Mouse (Mus musculus) embryonic facial prominence, embryonic 11.5 days (tissue): ENCODE measurements around the gene Trit1. TPM values are rescaled to one million over a fixed set of nuclear protein-coding genes. Genes with fewer than 3 reads are reported as not detected.

Experiments used
- ATAC-seq: fragments of 200-750 bp; cut with Nextera tagmentation; replicated peaks from 2 replicates; pipeline ENCODE4 v1.8.0; 2017; ENCODE audit warnings: low read depth; ENCODE audit not compliant: insufficient number of reproducible peaks, low FRiP score, low TSS enrichment
- DNase-seq: peaks from one replicate; pipeline ENCODE4 v3.0.0-alpha.2; 2015; ENCODE audit warnings: low spot score
- H3K27ac ChIP-seq: fragments of 300-500 bp; sonication (generic); replicated peaks from 2 replicates; pipeline ENCODE4 v1.5.1; 2014; ENCODE audit warnings: mild to moderate bottlenecking, low read depth, low read length, control low read depth
- H3K27me3 ChIP-seq: fragments of 300-500 bp; sonication (generic); 2 replicates; pipeline ENCODE4 v1.6.1; 2014; ENCODE audit warnings: mild to moderate bottlenecking, low read length, moderate library complexity, mixed read lengths; ENCODE audit not compliant: control insufficient read depth, insufficient read depth
- H3K36me3 ChIP-seq: fragments of 300-500 bp; sonication (generic); replicated peaks from 2 replicates; pipeline ENCODE4 v1.6.1; 2014; ENCODE audit warnings: low read depth, mild to moderate bottlenecking, low read length, moderate library complexity, mixed read lengths; ENCODE audit not compliant: control insufficient read depth, insufficient read depth
- H3K4me1 ChIP-seq: fragments of 300-500 bp; sonication (generic); 2 replicates; pipeline ENCODE4 v1.6.1; 2014; ENCODE audit warnings: low read length, mixed read lengths; ENCODE audit not compliant: control insufficient read depth, insufficient read depth
- H3K4me2 ChIP-seq: fragments of 300-500 bp; sonication (generic); 2 replicates; pipeline ENCODE4 v1.6.1; 2014; ENCODE audit warnings: low read depth, mild to moderate bottlenecking, control low read depth, low read length, moderate library complexity
- H3K4me3 ChIP-seq: fragments of 300-500 bp; sonication (generic); 2 replicates; pipeline ENCODE4 v1.5.1; 2014; ENCODE audit warnings: low read depth, low read length, control low read depth
- H3K9ac ChIP-seq: fragments of 300-500 bp; sonication (generic); replicated peaks from 2 replicates; pipeline ENCODE4 v1.6.1; 2014; ENCODE audit warnings: mild to moderate bottlenecking, control low read depth, low read length
- H3K9me3 ChIP-seq: fragments of 300-500 bp; sonication (generic); replicated peaks from 2 replicates; pipeline ENCODE4 v1.6.1; 2016; ENCODE audit warnings: mild to moderate bottlenecking, low read length, inconsistent platforms, mixed read lengths; ENCODE audit not compliant: control insufficient read depth
- WGBS: fragments of 180-500 bp; shearing (Covaris S2); extraction: QIAGEN DNeasy Blood & Tissue Kit; methylation state at CpG from one replicate; pipeline ENCODE4 v1.1.7; 2014; 5-methylcytosine and 5-hydroxymethylcytosine counted together
- polyA plus RNA-seq: library from polyadenylated mRNA; unstranded; fragments of >200 nt; fragmentation: Nextera tagmentation; extraction: Ambion mirVana; gene quantifications from 2 replicates; pipeline ENCODE4 v1.2.1, GENCODE M21; 2014

The Trit1 gene
- 21.6 and 21.9 TPM in 2 replicates for polyA plus RNA-seq

DNA sequence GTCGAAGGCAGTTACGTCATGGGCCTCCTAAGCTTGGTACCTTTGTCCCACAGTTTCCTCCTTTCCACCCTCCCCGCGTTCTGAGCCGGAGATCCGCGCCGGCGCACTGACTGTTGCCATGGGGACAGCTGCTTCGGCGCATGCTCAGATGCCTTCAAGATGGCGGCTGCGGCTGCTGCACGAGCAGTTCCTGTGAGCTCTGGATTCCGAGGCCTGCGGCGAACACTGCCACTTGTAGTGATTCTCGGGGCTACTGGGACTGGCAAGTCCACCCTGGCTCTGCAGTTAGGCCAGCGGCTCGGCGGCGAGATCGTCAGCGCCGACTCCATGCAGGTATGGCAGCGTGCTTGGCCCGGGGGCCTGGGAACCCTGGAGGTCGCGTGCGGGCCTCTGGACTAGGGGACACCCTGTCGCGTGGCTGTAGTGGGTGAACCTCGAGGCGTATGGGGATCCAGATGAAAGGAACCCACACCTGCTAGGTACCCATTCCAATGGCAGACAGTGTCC lies at the start of gene Trit1:
TSS of gene Trit1 (plus strand) at position 147 of the 507 bp plus-strand sequence.
- H3K36me3 ChIP-seq, result no peaks in the 10 kb centered on the region; the same call in 1 of the 2 replicates
- DNase-seq, result peak; percentile 97
- under 1% methylated on average over 34 of the region's 34 CpGs for WGBS
- peak within 1 kb of the TSS; percentile 91 for H3K4me3 ChIP-seq
- H3K27ac ChIP-seq, result peak within 1 kb of the TSS; percentile 80
- H3K4me2 ChIP-seq, result peak within 1 kb of the TSS; percentile 74
- no peaks in the 10 kb centered on the region for H3K9me3 ChIP-seq
- no peaks in the 10 kb centered on the region for H3K4me1 ChIP-seq
- no peaks in the 10 kb centered on the region for H3K27me3 ChIP-seq
- peak; percentile 88 for ATAC-seq
- peak within 1 kb of the TSS; percentile 95 for H3K9ac ChIP-seq

DNA sequence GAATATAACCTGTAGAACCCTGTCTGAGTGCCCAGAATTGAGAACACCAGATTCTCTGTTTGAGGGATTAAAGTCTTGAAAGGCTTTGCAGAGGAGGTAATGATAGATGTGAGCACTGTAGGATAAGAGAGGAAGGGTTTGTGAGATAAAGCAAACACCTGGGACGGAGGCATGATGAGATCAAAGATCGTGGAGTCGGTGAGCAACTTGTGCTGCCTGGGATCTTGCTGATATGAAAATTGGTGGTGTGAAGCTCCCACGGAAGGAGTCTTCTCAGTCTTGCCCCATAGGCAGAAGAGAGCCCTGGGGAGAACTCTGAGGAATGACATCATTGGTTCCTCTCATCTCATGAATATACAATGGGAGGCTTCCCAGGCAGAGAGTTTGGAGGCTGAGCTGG lies 48.3 kb upstream of the Trit1 start:
- Histone ChIP-seq H3K4me2 (no peak overlapping the region), H3K9me3 (no peaks in the 10 kb centered on the region), H3K4me3 (no peak overlapping the region), H3K27me3 (no peaks in the 10 kb centered on the region), H3K27ac (no peak overlapping the region), H3K36me3 (no peaks in the 10 kb centered on the region), H3K4me1 (no peaks in the 10 kb centered on the region), H3K9ac (no peak overlapping the region)
- no peak for DNase-seq
- WGBS, result 85% methylated on average over 4 of the region's 4 CpGs
- ATAC-seq, result no peak

GRCm38 (mm10) chr4:122971191-122971590 lies 45.2 kb upstream of the Trit1 start:
- no peak overlapping the region for H3K4me2 ChIP-seq
- no peak overlapping the region for H3K9ac ChIP-seq
- DNase-seq (no peak), ATAC-seq (no peak)
- H3K27me3 ChIP-seq, result no peaks in the 10 kb centered on the region
- H3K4me1 ChIP-seq, result no peaks in the 10 kb centered on the region
- WGBS, result 81% methylated on average over 4 of the region's 4 CpGs
- H3K36me3 ChIP-seq, result no peaks in the 10 kb centered on the region
- no peaks in the 10 kb centered on the region for H3K9me3 ChIP-seq
- H3K27ac ChIP-seq, result no peak overlapping the region
- H3K4me3 ChIP-seq, result no peak overlapping the region

DNA sequence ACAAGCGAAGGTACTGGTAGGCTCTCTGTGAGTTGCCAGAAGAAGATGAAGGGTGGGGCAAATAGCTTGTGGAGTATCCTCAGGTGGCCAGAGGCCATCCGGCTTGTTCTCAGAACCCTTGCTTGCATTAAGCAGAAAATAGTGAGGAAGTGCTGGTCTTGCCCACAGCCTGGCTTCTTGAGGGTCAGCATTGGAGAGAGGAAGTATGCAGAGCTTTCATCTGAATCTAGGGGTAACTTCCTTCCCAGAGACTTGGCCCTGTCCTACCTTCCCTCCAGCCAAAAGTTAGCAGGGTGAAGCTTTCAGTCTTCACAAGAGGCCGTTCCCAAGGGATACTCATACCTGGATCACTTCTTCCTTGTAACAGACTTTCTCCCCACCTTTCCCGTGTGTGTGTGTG lies 44.8 kb upstream of the Trit1 start:
- no peak overlapping the region for H3K4me3 ChIP-seq
- H3K4me1 ChIP-seq, result no peaks in the 10 kb centered on the region
- H3K36me3 ChIP-seq, result no peaks in the 10 kb centered on the region
- H3K9ac ChIP-seq, result no peak overlapping the region
- H3K4me2 ChIP-seq, result no peak overlapping the region
- ATAC-seq (no peak), DNase-seq (no peak)
- H3K27me3 ChIP-seq, result no peaks in the 10 kb centered on the region
- 87% methylated on average over 4 of the region's 4 CpGs for WGBS
- H3K9me3 ChIP-seq, result no peaks in the 10 kb centered on the region
- no peak overlapping the region for H3K27ac ChIP-seq

GRCm38 (mm10) chr4:122972056-122972455 lies 44.3 kb upstream of the Trit1 start:
- Histone ChIP-seq H3K4me3 (no peak overlapping the region), H3K9me3 (no peaks in the 10 kb centered on the region), H3K4me1 (no peaks in the 10 kb centered on the region), H3K27me3 (no peaks in the 10 kb centered on the region), H3K4me2 (no peak overlapping the region), H3K9ac (no peak overlapping the region), H3K36me3 (no peaks in the 10 kb centered on the region), H3K27ac (no peak overlapping the region)
- WGBS, result 74% methylated on average over 8 of the region's 8 CpGs
- DNase-seq, result no peak
- ATAC-seq, result no peak

DNA sequence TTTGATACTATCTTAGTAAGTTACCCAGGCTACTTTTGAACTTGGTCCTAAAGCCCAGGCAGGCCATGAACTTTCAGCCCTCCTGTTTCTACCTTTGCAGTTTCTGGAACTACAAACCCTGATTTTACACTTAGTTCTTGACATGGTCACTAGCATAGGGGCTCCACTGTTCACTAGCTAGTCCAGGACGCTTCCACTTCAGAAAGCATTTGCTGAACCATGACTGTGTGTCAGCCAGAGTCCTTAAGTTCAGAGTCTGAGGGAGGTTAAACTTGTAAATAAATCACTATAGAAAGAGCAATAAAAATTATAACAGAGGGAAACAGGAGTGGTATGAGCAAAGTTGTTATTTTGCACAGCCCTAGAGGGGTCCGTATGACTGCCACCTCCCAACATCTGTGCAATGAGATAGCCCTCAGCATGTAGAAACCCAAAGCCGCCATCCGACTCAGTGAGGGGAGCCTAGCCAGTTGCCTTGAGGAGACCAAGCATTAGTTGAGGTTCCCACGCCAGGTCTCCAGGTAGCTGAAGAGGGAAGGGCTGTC lies 41.3 kb upstream of the Trit1 start:
- H3K4me1 ChIP-seq, result no peaks in the 10 kb centered on the region
- WGBS, result 82% methylated on average over 5 of the region's 5 CpGs
- H3K4me3 ChIP-seq, result no peak overlapping the region
- H3K9me3 ChIP-seq, result no peaks in the 10 kb centered on the region
- no peak overlapping the region for H3K9ac ChIP-seq
- H3K36me3 ChIP-seq, result no peaks in the 10 kb centered on the region
- H3K27me3 ChIP-seq, result no peaks in the 10 kb centered on the region
- H3K27ac ChIP-seq, result no peak overlapping the region
- no peak overlapping the region for H3K4me2 ChIP-seq
- ATAC-seq (no peak), DNase-seq (no peak)

DNA sequence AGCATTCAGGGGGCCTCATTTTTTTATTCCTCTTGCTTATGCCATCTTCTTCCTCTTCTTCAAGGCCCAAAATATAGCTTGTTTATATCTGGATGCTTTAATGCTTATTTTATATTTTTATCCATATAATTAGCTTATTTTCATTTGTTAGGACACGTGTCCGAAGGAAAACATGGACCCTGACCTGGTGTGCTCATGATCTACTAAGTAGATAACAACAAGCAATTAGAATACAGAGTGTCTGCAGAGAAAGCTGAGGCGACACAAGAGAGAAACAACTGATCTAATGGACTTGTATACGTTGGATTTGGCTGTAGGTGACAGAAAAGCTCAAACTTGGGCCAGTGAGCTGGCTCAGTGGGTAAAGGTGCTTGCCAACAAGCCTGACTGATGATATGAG lies 39.5 kb upstream of the Trit1 start:
- Histone ChIP-seq H3K4me1 (no peaks in the 10 kb centered on the region), H3K9me3 (no peaks in the 10 kb centered on the region), H3K27me3 (no peaks in the 10 kb centered on the region), H3K4me3 (no peak overlapping the region), H3K27ac (no peak overlapping the region), H3K9ac (no peak overlapping the region), H3K4me2 (no peak overlapping the region), H3K36me3 (no peaks in the 10 kb centered on the region)
- WGBS, result 84% methylated on average over 4 of the region's 4 CpGs
- DNase-seq (no peak), ATAC-seq (no peak)

DNA sequence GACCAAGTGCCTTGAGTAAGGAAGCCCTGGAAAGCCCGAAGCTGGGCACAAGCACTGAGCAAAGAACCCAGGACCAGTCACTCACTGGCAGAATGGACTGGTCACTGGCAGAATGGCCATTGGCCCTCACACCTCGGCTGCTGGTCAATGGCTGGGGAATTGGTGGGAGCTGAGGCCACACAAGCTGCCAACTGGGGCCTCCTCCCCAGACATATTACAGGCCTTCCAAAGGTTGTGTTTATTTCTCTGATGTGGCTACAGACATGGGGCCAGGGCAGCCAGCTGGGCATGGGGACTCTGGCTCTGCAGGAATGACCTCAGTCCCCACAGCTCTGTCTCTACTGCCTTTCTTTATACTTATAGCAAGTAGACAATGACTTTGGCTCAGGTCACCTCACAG lies 37.5 kb upstream of the Trit1 start:
- Histone ChIP-seq H3K4me3 (no peak overlapping the region), H3K27me3 (peaks cover 5% of the 10 kb centered on the region), H3K27ac (no peak overlapping the region), H3K36me3 (no peaks in the 10 kb centered on the region), H3K9ac (no peak overlapping the region), H3K4me2 (no peak overlapping the region), H3K4me1 (no peaks in the 10 kb centered on the region), H3K9me3 (no peaks in the 10 kb centered on the region)
- ATAC-seq, result no peak
- 85% methylated on average over 2 of the region's 2 CpGs for WGBS
- no peak for DNase-seq
